Mouse (Mus musculus) heart, postnatal 0 days (tissue): ENCODE data around the gene Cryba1. TPM values are rescaled to one million over a fixed set of nuclear protein-coding genes. Genes with fewer than 3 reads are reported as not detected.

Experiments
- ATAC-seq: fragments of 200-750 bp; cut with Nextera tagmentation; 2 replicates; pipeline ENCODE4 v1.8.0; 2017; ENCODE audit warnings: low read depth, moderate number of reproducible peaks, moderate library complexity; ENCODE audit not compliant: insufficient read depth
- DNase-seq: peaks from one replicate; pipeline ENCODE4 v3.0.0-alpha.2; 2016; ENCODE audit warnings: low spot score
- H3K27ac ChIP-seq: fragments of 300-500 bp; sonication (generic); 2 replicates; pipeline ENCODE4 v1.5.1; 2014; ENCODE audit warnings: low read depth, mild to moderate bottlenecking
- H3K27me3 ChIP-seq: fragments of 300-500 bp; sonication (generic); 2 replicates; pipeline ENCODE4 v1.6.1; 2014; ENCODE audit warnings: low read length, mixed read lengths; ENCODE audit not compliant: control insufficient read depth, insufficient read depth
- H3K36me3 ChIP-seq: fragments of 300-500 bp; sonication (generic); replicated peaks from 2 replicates; pipeline ENCODE4 v1.6.1; 2014; ENCODE audit warnings: low read length, mixed read lengths; ENCODE audit not compliant: control insufficient read depth, insufficient read depth
- H3K4me1 ChIP-seq: fragments of 300-500 bp; sonication (generic); 2 replicates; pipeline ENCODE4 v1.6.1; 2014; ENCODE audit warnings: antibody characterized with exemption; ENCODE audit not compliant: control insufficient read depth, insufficient read depth
- H3K4me2 ChIP-seq: fragments of 300-500 bp; sonication (generic); 2 replicates; pipeline ENCODE4 v1.6.1; 2014; ENCODE audit warnings: low read depth, mild to moderate bottlenecking, low read length, moderate library complexity
- H3K4me3 ChIP-seq: fragments of 300-500 bp; sonication (generic); 2 replicates; pipeline ENCODE4 v1.5.1; 2014; ENCODE audit warnings: low read depth, low read length
- H3K9ac ChIP-seq: fragments of 300-500 bp; sonication (generic); replicated peaks from 2 replicates; pipeline ENCODE4 v1.6.1; 2014; ENCODE audit warnings: low read depth, low read length, mixed read lengths
- H3K9me3 ChIP-seq: fragments of 300-500 bp; sonication (generic); replicated peaks from 2 replicates; pipeline ENCODE4 v1.6.1; 2016; ENCODE audit warnings: low read length; ENCODE audit not compliant: control insufficient read depth
- CTCF ChIP-seq: IDR thresholded peaks from 2 replicates; pipeline ENCODE4 v1.5.1; 2016; ENCODE audit warnings: antibody characterized with exemption, control low read depth, low read depth
- EP300 ChIP-seq: IDR thresholded peaks from 2 replicates; pipeline ENCODE4 v1.6.1; 2016; ENCODE audit warnings: antibody characterized with exemption, low read depth
- WGBS: fragments of 180-500 bp; shearing (Covaris S2); extraction: QIAGEN DNeasy Blood & Tissue Kit; methylation state at CpG from one replicate; pipeline ENCODE4 v1.1.7; 2014; 5-methylcytosine and 5-hydroxymethylcytosine counted together
- polyA plus RNA-seq: library from polyadenylated mRNA; unstranded; fragments of >200 nt; fragmentation: Nextera tagmentation; extraction: Ambion mirVana; gene quantifications from 2 replicates; pipeline ENCODE4 v1.2.1, GENCODE M21; 2015
- total RNA-seq: library from RNA; depleted of rRNA; stranded (reverse); fragments of >200 nt; gene quantifications from 2 replicates; pipeline ENCODE4 v1.2.3, GENCODE M21; 2014; ENCODE audit warnings: low replicate concordance

Cryba1 gene
- total and polyA plus RNA-seq, 2 experiments from 2014 or later = not detected

DNA sequence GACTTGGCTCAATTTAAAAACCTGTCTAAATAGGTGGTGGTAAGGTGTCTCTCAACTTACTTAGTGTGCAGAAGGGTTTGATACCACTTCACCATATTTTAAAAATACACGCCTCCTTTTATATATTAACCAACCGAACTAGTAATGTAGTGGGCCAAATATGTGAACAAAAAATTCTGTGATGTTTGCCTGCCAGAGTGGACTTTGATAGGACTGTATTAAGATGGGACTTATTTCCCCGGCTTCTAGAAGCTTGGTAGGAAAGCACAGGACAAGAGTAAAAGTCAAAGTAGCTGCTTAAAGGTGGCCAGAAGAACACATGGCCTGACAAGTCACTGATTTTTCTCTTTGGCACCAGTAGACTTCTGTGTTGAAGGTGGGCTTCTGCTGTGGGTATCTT lies 11.3 kb downstream of the Cryba1 start:
- TF ChIP-seq EP300 (no peak), CTCF (no peak)
- H3K27me3 ChIP-seq = no peaks in the 10 kb centered on the region
- H3K9ac ChIP-seq = no peak overlapping the region
- peaks cover 32% of the 10 kb centered on the region for H3K36me3 ChIP-seq
- WGBS = 87% methylated on average over 3 of the region's 3 CpGs
- H3K4me2 ChIP-seq = no peak overlapping the region
- H3K9me3 ChIP-seq = no peaks in the 10 kb centered on the region
- H3K4me1 ChIP-seq = no peaks in the 10 kb centered on the region
- DNase-seq (no peak), ATAC-seq (no peak)
- no peak overlapping the region for H3K27ac ChIP-seq
- no peak overlapping the region for H3K4me3 ChIP-seq

DNA sequence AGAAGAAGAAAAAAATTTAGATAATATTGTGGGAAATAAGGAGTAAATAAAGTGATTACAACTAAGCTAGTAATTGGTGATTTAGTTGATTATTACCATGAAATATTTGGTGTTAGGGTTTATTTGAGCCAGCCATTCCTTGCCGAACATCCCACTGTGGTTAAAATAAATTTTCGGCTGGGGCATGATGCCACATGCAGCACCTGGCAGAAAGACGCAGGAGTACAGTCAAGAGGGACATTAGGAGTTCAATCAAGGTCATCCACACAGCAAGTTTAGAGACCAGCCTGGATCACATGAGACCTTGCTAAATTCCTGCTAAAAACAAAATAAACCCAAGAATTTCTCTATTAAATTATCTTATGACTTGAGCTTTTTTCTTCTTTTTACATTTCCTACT lies 16.0 kb downstream of the Cryba1 start:
- peaks cover 48% of the 10 kb centered on the region for H3K36me3 ChIP-seq
- H3K4me3 ChIP-seq = no peak overlapping the region
- H3K9me3 ChIP-seq = no peaks in the 10 kb centered on the region
- ATAC-seq (no peak), DNase-seq (no peak)
- 47% methylated on average over 3 of the region's 3 CpGs for WGBS
- no peak overlapping the region for H3K9ac ChIP-seq
- H3K4me1 ChIP-seq = no peaks in the 10 kb centered on the region
- H3K4me2 ChIP-seq = no peak overlapping the region
- no peak for TF ChIP-seq CTCF
- no peak for TF ChIP-seq EP300
- H3K27ac ChIP-seq = 0 out of 2 replicates have a peak overlapping the region, but pooled peaks have one; percentile 20
- H3K27me3 ChIP-seq = no peaks in the 10 kb centered on the region

DNA sequence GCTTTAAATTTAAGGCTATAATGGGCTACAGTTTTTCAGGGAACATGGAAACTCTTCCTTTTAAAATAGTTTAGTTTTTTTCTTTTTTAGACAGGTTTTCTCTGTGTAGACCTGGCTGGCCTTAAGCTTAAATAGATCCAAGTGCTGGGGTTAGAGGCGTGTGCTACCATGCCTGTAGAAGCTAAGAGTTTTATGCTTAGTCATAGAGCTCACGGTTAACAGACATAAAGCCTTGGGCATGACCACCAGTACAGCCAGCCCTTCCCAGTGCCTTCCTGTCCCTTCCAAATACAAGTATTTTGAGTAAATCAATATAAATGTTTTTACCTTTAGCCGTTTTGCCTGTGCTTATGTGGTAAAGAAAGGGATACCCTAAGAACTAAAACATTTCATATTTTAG lies 19.2 kb downstream of the Cryba1 start:
- Histone ChIP-seq H3K36me3 (peaks cover 44% of the 10 kb centered on the region), H3K4me1 (no peaks in the 10 kb centered on the region), H3K27me3 (no peaks in the 10 kb centered on the region), H3K9ac (no peak overlapping the region), H3K4me2 (no peak overlapping the region), H3K9me3 (no peaks in the 10 kb centered on the region), H3K27ac (no peak overlapping the region), H3K4me3 (no peak overlapping the region)
- no peak for TF ChIP-seq CTCF
- TF ChIP-seq EP300 = no peak
- DNase-seq (no peak), ATAC-seq (no peak)
- WGBS = 86% methylated on average over 3 of the region's 3 CpGs

DNA sequence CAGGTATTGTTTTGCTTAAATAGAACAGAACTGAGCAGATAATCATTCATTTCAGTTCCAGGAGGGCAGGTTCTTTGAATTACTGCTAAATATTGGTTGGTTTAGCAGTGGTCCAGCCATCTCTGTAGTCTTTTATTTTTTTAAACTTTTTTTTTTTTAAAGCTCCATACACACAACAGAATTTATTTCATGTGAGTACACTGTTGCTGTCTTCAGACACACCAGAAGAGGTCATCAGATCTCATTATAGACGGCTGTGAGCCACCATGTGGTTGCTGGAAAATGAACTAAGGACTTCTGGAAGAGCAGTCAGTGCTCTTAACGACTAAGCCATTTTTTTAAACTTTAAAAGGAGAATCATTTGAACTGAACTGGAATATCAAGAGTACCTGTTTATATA lies 27.9 kb downstream of the Cryba1 start:
- WGBS = 44% methylated on average over 2 of the region's 2 CpGs
- peaks cover 41% of the 10 kb centered on the region for H3K36me3 ChIP-seq
- TF ChIP-seq EP300 (no peak), CTCF (no peak)
- ATAC-seq (no peak), DNase-seq (no peak)
- no peaks in the 10 kb centered on the region for H3K4me1 ChIP-seq
- no peaks in the 10 kb centered on the region for H3K9me3 ChIP-seq
- no peak overlapping the region for H3K9ac ChIP-seq
- H3K27ac ChIP-seq = no peak overlapping the region
- H3K27me3 ChIP-seq = no peaks in the 10 kb centered on the region
- H3K4me2 ChIP-seq = no peak overlapping the region
- H3K4me3 ChIP-seq = no peak overlapping the region

DNA sequence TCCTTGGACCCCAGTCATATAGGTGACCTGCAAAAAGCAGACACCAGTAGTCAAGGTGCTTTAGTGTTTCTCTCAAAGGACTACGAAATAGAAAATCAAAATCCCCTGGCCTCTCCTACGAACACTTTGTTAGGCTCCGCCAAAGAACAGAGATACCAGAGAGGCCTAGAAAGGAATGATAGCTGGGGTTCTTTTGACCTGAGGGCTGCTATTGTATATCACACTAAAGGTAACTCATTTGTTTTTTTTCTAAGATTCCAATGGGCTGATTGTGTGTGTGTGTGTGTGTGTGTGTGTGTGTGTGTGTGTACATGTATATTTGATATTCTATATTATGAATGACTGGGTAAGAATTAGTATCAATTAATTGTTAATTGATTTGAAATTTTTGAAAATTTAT lies 32.1 kb downstream of the Cryba1 start:
- Histone ChIP-seq H3K4me3 (no peak overlapping the region), H3K27me3 (no peaks in the 10 kb centered on the region), H3K4me1 (0 out of 2 replicates have a peak, but pooled peaks cover 7% of the 10 kb centered on the region), H3K9me3 (no peaks in the 10 kb centered on the region), H3K9ac (no peak overlapping the region), H3K27ac (no peak overlapping the region), H3K36me3 (peaks cover 40% of the 10 kb centered on the region), H3K4me2 (no peak overlapping the region)
- WGBS = 54% methylated on average over 3 of the region's 3 CpGs
- TF ChIP-seq EP300 (no peak), CTCF (no peak)
- DNase-seq (no peak), ATAC-seq (no peak)

DNA sequence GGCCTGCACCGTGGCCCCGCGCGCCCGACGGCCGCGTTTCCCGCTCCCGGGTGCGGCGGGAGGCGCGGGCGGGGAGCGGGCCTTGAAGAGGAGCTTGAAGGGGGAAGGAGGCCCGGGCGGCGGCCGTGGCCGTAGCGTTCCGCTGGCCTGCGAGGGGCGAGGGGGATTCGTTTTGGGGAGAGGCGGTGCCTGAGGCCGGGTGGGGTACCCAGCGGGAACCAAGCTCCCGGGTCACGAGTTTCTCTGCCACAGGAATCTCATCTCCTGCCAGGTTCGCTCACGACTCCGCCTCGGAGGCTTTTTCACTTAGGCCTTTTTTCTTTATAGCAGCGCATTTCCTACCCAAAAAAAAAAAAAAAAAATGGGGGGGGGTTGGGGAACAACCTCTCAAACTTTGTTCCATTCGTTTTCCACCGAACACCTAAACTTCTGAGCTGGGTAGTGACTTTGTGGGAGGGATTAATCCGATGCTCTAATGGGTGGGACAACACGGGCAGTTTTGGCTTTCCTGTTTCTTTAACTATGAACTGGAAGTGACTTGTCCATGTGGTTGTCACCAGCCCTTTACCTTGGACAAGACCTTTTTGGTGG lies 37.4 kb downstream of the Cryba1 start:
- TF ChIP-seq EP300 (no peak), CTCF (no peak)
- Histone ChIP-seq H3K9me3 (no peaks in the 10 kb centered on the region), H3K4me3 (peak overlapping the region; percentile 98), H3K27me3 (no peaks in the 10 kb centered on the region), H3K4me2 (peak overlapping the region; percentile 83), H3K4me1 (0 out of 2 replicates have a peak, but pooled peaks cover 7% of the 10 kb centered on the region), H3K9ac (peak overlapping the region; percentile 100), H3K27ac (peak overlapping the region; percentile 100), H3K36me3 (peaks cover 13% of the 10 kb centered on the region)
- ATAC-seq (peak; percentile 1; the same call in 1 of the 2 replicates), DNase-seq (peak; percentile 71)
- WGBS = under 1% methylated on average over 21 of the region's 40 CpGs
